Mouse (Mus musculus) G1E (cell line): ENCODE measurements around the gene Ulk4.

Experiments
- CTCF ChIP-seq: IDR thresholded peaks from 2 replicates; pipeline ENCODE4 v1.5.1; 2012; ENCODE audit warnings: low read depth, low read length, inconsistent platforms, mixed read lengths
- GATA1 ChIP-seq: IDR thresholded peaks from 2 replicates; pipeline ENCODE4 v1.6.1; 2012; ENCODE audit warnings: borderline replicate concordance, low read length, inconsistent platforms, mixed read lengths
- POLR2AphosphoS5 ChIP-seq: IDR thresholded peaks from 2 replicates; pipeline ENCODE4 v1.6.1; 2012; ENCODE audit warnings: low read depth, low read length, inconsistent platforms; ENCODE audit not compliant: insufficient replicate concordance
- TAL1 ChIP-seq: conservative IDR thresholded peaks from 2 replicates; pipeline ENCODE4 v1.6.1; 2012; ENCODE audit warnings: low read depth, low read length, inconsistent platforms, mixed read lengths

- TF ChIP-seq CTCF (no peak), TAL1 (no peak), GATA1 (no peak), POLR2AphosphoS5 (no peak)
Measured at GRCm38 (mm10) chr9:121079388-121080088, 197.5 kb downstream of the Ulk4 start.
